Mouse (Mus musculus): ENCODE measurements at regions not wholly inside any gene's neighbourhood (a gene's known extent, or its start where the extent isn't known, plus 50 kb on each side); places are given as distances from the start of the nearest gene placed in this dataset.

GRCm38 (mm10) chr4:27130108-27130507 is 783.4 kb upstream of the Manea start:
- DNase-seq (ENCODE audit: low spot score in 2 of 2), result no peak

- peak in 1 of 2 experiments; percentile 14 for DNase-seq (ENCODE audit: low spot score in 2 of 2)
These were observed 771.3 kb upstream of the Manea start for GRCm38 (mm10) chr4:27117978-27118377.

- no peak for DNase-seq (ENCODE audit: low spot score in 2 of 2)
These were observed 770.6 kb upstream of the Manea start for GRCm38 (mm10) chr4:27117075-27117827.

GRCm38 (mm10) chr4:27105436-27105835 is 758.7 kb upstream of the Manea start:
- DNase-seq (ENCODE audit: low spot score in 2 of 2), result no peak

GRCm38 (mm10) chr4:27096245-27096644 is 749.6 kb upstream of the Manea start:
- DNase-seq (ENCODE audit: low spot score in 2 of 2), result no peak

- no peak for DNase-seq (ENCODE audit: low spot score in 2 of 2)
These were observed 703.3 kb upstream of the Manea start for GRCm38 (mm10) chr4:27049971-27050370.

GRCm38 (mm10) chr4:27049226-27049625 is 702.5 kb upstream of the Manea start:
- DNase-seq (ENCODE audit: low spot score in 2 of 2), result no peak
